Mouse (Mus musculus): ENCODE data around the gene Mzt1.
"Not testable (repeated sequence)": the region's sequence is repeated elsewhere in the genome, so short reads cannot be mapped to it uniquely, and the experiment has no call there.

Gene Mzt1

DNA sequence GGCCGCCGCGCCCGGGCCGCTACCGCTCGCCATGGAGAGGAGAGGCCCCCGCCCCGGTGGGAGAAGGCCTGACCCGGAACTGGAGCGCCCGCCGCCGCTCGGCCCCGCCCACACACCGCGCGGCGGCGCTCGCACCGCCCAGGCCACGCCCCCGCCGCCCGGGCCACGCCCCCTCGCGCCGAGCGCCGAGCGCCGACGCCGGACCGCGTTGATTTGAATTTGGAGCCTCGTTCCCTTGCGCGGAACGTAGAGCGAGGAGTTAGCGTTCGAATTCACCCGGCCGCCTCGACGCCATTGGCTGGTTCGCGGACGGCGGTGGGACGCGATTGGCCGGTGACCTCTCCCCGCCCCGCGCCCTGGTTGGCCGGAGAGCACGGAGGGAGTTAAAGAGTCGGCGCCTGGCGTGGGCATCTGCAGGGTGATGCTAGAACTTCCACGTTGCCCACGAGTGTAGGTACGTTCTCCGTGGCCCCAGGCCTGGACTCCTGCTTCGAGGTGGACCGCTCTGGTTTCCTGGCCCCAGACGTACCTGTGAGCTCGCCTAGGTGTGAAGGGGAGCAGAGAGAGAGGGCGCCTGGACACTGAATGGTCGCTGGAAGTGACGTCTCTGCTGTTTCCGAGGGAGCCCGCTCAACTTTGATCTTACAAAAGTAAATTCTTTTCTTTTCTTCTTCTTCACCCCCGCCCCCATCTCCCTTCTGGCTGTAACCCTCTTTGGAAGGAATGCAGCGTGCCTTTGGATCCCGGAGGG lies at the start of gene Mzt1, which contains the start of gene Bora:
Gene Mzt1, minus strand, starts transcription at position 104 of the 751 bp plus-strand sequence.
Gene Bora, plus strand, starts transcription at position 192 of the 751 bp plus-strand sequence.
- peak; percentile 92 for DNase-seq (ENCODE audit: low spot score)

DNA sequence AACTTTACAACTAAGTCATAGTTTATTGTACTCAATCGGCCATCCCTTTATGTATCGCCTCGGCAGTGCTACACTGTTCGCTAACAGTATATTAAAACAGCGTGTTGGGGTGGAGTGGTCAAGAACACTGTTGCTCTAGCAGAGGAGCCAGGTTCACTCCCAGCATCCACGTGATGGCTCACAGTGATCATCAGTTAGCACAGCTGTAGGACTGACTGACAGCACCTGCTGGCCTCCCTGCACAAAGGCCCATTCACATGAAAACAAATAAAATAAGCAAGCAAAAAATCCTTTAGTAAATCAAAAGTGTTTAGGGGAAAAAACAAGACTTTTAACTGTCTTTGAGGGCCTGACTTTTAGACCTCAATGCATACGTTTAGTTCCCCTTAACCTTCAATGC lies 43.0 kb upstream of the Mzt1 start:
- DNase-seq (ENCODE audit: low spot score) = no peak

DNA sequence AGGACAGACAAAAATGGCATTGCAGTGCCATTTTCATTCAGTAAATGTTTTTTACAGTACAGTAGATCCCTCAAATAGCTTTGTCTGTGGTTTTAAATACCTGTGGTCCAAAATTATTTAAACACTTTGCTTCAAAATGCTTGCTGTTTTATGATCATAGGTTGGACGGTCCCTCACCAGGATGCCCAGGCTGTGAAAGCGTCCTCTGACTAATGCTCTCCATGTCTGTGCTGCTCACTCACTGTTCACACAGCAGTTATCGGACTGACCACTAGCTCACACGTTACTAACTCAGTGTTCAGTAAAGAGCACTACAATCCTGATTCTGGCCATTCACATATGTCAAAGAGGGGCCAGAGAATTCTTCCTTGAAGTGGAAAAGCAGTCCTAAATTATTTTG lies 25.2 kb upstream of the Mzt1 start:
- no peak for DNase-seq (ENCODE audit: low spot score)

DNA sequence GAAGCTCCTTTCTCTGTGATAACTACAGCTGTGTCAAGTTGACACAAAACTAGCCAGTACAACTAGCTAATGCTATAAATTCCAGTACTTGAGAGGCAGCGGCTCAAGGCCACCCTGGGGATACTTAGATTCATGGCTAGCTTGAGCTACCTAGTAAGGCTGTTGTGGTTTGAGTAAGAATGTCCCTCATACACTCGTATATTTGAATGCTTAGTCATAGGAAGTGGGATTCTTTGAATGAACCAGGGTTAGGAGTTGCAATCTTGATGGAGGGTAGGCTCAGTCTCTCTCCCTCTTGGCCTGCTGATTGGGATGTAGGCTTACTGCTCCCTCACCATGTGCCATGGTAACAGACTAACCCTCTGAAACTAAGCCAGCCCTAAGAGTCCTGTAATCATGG lies 17.2 kb upstream of the Mzt1 start:
- DNase-seq (ENCODE audit: low spot score) = no peak

DNA sequence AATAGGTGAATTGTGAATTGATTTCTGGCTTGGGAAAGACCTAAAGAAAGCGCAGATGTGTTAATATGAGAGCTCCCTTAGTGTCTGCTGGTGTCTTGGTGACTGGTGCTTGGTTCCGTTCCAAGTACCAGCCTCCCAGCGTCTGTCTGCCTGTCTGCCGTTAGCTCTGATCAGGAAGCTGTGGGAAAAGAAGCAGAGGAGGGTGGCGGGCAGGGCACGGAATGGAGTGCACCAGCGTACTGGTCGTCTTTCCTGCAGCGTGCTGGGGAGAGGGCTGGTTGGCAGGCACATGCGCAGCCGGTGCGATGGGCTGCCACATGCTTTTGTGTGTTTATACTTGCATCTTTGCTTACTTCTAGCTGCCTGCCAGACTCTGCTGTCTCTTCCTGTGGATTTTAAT lies 14.7 kb upstream of the Mzt1 start:
- DNase-seq (ENCODE audit: low spot score) = no peak

DNA sequence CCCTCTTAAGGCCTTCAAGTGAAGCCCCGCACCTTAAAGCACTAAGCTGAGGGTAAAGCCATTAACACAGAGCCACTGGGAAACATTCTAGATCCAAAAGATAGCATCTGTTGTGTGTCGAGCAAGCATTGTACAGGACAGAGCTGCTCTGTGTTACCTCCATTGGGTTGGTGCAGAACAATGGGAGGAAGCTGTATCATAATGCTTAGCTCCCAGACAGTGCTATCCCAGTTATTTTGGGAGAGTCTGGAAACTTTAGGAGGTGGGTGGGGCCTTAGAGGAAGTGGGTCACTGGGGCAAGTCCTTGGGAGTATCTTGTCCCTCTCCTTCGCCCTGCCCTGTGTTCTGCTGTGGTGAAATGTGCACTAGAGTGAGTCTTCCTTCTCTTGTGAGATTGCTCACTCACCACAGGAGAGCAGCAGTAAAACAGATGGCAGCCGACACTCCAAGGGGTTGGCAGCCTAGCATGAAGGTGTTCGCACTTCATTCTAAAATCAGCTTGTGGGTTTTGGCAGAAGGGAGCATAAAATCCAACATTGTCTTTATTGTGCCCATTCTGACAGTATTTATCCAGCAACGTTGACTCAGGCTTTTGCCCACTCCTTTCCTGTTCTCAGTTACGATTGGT lies 13.1 kb upstream of the Mzt1 start:
- DNase-seq (ENCODE audit: low spot score) = no peak

DNA sequence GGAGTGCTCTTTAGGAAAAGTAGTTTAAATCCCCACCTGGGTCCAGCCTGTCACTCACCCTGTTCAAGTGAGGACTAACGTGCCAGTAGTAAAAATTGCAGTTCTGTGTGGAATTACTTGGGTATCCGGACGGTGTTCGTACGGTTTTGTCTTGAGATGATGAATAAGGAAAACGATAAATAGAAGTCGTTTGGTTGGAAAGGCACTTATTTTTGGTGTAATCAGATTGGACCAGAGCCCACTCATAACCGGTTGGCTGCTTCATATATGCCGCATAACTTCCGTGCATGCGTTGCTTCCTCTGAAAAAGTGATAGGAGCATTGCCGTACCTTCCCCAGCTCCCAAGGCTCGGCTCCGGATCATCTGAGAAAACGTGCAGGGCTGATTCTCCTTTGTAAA lies 848 bp upstream of the Mzt1 start:
- peak; percentile 11 for DNase-seq (ENCODE audit: low spot score)

DNA sequence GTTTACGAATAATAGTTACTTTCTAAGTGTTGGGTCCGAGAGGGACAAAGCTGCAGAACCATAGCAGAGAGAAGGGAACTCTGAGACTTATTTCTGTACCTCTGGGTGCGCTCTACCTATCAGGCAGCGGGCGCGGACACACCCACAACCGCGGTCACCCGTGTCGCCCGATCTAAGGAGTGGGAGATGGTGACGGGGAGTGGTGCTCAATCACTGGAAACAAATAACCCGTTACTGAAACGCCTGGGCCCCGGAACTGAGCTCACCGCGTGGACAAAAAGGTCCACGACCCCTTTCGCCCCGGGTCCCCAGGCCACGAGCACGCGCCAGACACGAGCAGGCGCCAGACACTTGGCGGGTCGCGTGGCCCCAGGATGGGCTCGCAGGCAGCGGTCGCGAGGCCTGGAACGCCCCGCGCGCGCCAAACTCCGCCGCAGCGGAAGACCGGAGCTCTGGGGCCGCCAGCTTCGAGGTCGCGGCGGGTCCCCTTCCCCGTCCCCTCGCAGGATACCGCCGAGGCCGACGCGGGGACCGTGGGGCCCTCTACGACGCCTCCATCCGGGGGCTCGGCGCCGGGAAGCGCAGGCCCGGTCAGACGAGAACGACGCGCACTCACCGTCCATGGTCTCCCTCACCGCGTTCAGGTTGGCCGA lies 430 bp downstream of the Mzt1 start:
- DNase-seq (ENCODE audit: low spot score) = peak; percentile 17

DNA sequence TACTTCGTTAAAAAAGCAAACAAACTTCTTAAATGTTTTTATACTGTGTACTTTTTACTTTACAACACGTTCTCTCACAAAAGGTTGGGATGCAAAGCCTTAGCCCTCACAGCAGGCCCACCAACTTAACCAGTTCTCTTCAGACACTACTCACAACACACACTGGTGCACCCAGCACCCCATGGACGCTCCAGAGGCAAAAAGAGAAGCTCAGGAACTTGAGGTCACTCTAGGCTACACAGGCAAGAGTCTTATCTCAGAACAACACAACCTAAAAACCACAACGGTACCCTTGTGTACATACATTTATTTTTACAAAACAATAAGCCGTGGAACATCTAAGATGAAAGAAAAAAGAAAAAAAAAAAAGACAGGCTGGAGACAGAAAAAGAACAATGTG lies 1.2 kb downstream of the Mzt1 start:
- DNase-seq (ENCODE audit: low spot score) = no peak

DNA sequence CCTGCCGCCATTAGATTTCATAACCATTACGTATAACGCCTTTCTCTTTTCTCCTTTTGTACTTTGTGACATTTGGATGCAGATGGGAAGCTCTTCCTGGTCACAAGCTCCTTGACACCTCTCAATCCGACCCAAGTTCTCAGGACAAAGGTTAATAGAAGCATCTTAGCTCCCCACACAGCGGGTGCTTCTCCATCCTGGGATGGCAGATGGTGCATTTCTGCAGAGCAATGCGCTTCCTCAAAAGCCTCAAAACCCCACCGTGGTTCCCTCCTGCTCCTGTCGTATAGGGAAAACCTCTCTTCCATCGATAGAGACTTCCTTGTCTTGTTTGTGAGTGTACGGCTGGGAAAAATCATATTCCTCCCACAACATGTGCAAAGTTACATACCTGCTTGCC lies 1.8 kb downstream of the Mzt1 start:
- no peak for DNase-seq (ENCODE audit: low spot score)

DNA sequence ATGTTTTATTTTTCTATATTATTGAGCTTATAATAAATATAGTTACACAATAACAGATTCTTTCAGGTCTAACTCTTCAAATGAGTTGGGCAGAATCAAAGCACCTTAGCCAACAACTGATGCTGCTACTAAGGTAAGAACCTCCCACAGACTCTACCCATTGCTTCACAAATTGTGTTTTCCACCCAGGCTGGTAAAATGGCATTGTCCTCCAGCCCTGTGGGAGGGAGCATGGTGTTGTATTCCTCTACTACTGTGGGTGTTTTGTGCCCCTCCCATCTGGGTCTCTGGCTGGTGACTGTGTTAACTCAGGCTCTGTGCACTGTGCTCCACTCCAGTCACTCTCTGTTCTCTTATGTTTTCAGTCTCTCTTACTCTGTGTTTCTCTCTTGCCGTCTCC lies 2.4 kb downstream of the Mzt1 start:
- DNase-seq (ENCODE audit: low spot score) = no peak

DNA sequence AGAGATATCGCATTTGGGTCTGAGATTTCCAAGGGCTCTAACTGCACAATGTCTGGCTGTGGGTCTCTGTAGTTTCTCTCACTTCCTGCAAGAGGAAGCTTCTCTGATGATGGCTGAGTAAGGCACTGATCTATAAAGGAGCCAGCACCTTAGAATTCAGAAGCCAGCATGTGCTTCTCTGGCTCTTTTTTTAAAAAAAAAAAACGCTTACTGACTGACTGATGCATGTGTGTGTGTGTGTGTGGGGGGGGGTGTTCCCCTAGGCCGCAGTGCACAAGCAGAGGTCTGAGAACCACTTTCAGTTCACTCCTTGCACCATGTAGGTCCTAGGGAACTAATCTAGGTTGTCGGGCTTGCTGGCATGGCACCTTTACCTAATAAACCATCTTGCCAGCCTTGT lies 4.5 kb downstream of the Mzt1 start:
- no peak for DNase-seq (ENCODE audit: low spot score)

DNA sequence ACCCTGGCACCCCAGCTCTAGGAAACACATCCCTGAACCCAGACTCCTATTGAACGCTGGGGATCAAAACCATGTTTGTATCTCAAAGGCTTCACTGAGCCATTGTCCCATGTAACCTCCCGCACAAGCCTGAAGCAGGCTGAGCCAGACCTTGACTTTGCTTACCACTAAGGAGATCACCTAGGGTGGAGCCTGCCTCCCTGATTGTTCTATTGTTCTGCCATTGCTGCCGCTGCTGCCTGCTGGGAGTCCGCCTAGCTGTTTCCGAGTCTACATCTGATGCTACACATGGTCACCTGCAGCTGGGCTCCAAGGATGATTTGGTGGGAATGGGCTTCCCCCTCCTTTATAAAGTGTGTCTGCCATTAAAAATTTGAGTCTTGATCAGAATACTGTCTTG lies 6.6 kb downstream of the Mzt1 start:
- not testable (repeated sequence) for DNase-seq (ENCODE audit: low spot score)

DNA sequence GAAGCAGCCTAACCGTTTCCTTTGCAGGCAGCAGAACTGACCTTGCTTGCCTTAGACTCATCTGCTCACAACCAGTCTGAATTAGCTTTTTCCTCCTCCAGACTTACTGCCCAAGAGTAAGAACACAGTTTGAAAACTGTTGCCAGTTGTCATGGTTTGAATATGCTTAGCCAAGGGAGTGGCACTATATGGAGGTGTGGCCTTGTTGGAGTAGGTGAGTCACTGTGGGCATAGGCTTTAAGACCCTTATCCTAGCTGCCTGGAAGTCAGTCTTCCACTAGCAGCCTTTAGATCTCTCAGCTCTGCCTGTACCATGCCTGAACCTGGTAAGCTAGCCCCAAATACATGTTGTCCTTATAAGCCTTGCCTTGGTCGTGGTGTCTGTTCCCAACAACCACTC lies 8.2 kb downstream of the Mzt1 start:
- DNase-seq (ENCODE audit: low spot score) = no peak

DNA sequence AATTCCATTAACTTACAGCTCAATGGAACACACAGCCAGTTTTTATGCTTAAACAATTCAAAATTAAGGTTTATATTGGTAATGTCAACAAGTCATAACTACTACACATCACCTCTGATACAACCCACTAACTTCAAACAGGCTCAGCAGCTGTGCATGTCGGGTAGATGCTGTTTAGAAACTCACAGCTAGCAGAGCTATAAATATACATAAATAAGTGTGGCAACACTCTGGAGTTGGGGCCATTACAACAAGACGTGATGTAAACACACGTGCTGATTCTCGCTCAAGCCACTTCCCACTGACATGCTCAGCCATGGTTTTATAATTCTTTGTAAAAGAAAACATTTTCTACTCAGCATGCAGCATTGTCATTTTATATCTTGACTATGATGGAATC lies 9.9 kb downstream of the Mzt1 start:
- no peak for DNase-seq (ENCODE audit: low spot score)

DNA sequence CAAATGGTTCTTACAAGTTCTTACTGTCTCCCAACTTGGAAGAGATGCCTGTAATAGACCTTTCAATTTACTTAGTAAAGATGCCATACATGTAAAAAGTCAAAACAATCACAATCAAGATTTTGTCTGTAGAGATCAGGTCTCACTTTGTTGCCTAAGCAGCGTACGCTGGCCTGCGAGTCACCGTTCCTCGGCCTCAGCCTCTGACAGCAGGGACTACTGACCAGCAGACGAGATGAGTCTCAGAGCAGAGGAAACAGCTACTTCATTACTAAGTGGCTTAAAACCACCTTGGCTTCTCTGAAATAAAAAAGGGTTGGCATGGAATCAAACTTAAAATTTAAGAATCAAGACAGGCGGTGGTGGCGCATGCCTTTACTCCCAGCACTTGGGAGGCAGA lies 11.1 kb downstream of the Mzt1 start:
- DNase-seq (ENCODE audit: low spot score) = not testable (repeated sequence)

DNA sequence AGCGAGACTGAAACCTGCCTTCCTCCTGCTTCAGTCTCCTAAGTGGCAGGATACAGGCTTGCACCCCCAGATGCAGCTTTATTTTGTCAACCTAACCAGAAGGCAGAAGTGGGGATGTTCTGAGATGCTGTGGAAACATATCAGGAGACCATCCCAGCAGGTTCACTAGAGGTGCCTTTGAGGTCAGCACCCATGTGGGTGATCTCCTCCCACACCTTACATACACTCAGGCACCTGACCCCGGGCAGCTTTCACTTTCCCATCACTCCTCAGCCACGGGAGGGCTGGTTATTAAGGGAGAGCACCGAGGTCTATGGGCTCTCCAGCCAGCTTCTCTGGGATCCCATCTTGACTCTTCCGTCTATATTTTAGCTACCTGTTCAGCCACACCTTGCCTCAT lies 13.3 kb downstream of the Mzt1 start:
- DNase-seq (ENCODE audit: low spot score) = no peak

DNA sequence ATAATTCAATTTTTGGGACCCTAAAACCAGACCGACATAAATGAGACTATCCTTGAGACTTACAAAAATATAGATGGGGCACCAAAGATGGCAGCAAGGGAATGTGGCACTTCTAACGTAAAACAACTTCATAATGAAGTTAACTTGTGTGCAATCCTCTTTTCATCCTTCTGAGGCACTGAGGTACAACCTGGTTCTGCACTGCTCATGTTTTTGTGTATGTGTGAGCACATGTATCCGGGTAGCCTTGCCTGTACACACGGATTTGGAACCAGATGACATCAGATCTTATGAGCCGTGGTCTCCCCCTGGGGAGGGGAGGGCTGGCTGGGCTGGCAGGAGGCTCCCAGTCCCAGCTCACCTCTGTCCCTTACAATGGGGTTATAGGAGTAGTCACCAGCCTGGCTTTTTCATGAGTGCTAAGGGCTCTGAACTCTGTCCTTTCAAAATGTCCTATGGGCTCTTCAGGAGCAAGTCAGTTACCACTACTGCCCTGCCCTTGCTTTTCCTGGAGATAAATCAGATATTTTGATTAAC lies 14.5 kb downstream of the Mzt1 start:
- DNase-seq (ENCODE audit: low spot score) = no peak

DNA sequence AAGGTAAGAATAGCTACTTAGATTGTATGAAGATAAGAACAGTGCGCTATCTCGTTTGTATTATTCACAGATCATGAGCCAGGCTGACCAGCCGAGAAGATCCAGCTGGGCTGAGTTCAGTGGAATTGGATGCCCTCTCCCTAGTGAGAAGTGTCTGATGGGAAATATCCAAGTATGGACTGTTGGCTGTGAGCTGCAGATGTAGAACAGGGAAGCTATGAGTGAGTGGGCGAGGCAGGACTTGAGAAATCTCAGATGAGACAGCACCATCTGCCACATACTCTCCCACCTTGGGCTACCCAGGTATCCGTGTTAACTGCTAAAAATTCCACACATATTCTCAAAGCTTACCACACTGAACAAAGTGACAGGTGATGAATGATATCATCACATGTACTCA lies 15.9 kb downstream of the Mzt1 start:
- DNase-seq (ENCODE audit: low spot score) = no peak

DNA sequence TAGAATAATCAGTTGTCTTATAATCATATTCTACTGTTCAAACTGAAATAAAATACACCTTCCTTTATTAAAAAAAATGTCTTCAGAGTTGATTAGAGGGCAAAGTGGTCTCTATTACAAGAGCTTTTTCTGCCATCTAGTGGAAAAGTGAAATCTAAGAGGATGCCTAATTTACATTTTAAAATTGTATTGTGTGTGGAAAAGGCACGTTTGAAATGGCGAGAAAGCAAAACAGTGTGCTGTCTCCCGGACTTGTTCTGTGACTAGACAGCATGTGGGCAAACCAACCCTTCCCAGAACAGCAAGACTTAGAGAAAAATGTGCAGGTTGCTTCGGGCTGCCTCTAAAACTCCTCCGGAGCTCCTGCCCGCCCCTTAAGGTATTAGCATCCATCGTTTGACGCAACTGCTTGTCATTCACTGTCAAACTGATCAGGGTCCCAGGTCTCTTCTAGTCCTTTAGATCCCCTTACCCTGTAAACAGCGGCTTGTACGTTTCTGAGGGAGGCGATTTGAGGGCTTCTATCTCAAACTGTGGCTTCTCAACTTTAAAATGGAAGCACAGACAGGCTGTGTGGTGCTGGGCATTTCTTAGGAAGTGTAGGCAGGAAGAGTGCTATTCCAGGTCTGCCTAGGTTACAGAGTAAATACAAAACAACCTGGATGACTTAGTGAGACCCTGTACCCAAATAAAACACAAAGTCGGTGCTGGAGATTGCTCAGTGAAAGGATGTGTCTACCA lies 23.4 kb downstream of the Mzt1 start:
- DNase-seq (ENCODE audit: low spot score) = no peak

DNA sequence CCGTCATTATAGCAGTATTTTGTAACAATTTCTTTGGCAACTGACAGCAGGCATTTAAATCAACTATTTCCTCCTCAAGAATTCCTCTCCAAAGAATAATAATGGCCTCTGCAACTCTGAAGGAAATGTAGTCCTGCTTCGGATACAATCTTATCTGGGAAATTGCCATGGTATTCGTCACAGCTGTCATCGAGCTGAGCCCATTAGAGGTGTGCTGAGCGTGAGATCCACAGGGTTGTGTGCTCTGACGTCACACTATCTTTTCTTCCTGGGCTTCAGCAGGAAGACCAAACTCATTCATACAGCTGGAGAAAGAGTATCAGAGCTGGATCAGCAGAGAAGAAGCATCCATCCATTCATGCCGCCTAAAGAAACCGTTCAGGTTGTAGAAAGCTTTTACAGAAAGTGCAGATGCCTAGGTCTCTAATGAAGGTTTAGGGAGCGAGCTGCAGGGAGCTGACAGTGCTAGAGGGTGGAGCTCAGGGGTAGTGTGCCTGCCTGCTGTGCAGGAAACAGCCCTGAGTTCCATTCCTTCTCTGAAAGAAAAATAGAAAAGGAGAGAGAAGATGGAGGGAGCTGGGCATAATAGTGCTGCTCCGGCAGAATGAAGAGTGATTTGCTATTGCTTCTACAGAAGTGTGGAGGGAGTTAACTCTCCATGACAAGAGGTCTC lies 26.7 kb downstream of the Mzt1 start:
- DNase-seq (ENCODE audit: low spot score) = no peak

DNA sequence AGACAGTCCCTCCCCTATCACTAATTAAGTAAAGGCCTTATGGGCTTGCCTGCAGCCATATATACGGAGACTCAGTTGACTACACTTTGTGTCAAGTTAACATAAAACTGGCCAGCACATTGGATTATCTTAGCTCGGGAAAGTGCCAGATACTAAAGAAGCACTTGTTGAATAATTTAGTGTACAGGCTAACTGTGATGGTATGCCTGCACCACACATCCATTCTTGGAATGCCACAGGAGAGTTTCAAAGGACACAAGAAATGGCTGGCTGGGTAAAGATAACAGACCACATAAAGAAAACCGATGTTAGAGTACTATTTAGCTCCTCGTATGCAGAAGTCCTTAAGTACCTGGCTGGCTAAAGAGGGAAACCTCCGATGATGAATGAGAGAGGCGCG lies 27.2 kb downstream of the Mzt1 start:
- no peak for DNase-seq (ENCODE audit: low spot score)
